Mouse (Mus musculus) cerebral cortex, adult 2 months (tissue): ENCODE results near the gene Krt7.

Experiments
- WGBS: fragments of 180-500 bp; shearing (Covaris S2); methylation state at CpG from one replicate; pipeline ENCODE4 v1.1.7; 2018; 5-methylcytosine and 5-hydroxymethylcytosine counted together

Gene Krt7

DNA sequence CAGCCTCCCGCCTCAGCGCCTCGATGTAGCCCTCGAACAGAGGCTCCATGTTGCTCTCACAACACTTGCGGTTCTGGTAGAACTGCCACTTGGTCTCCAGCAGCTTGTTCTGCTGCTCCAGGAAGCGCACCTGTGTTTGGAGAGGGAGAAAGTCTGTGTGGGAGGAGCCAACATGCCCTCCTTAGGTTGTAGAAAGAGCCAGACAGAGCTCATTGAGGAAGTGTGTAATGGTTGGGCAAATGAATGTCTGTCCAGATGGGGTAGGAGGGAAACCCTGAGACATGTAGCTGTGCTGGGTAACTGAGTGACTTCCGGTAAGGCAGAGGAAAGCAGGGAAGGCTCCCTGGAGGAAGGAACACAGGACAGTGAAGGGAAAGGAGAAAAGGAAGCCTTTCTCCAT, 25.8 kb downstream of the Krt7 start:
- WGBS: 92% methylated on average over 7 of the region's 7 CpGs

DNA sequence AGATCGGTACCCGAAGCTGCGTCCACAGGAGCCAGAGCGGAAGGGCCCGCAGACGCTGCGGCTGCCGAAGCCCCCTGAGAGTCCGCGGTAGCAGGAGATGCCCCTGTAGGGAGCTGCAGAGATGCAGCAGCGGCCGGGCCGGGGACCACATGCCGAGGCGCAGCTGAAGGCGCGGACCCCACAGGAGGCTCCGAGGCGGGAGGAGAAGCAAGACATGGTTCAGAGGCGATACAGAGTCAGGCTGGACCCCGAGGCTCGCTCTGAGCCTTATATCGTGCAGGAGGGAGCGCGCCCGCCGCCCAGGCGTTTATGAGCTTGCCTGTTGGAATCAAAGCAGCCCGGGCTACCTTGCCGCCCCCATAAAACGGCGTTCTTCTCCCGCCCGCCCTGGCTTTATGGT, 27.7 kb downstream of the Krt7 start, which contains the start of gene Krt87:
Gene Krt87, minus strand, starts transcription at position 250 of the 400 bp plus-strand sequence.
- WGBS: 6% methylated on average over 34 of the region's 34 CpGs

DNA sequence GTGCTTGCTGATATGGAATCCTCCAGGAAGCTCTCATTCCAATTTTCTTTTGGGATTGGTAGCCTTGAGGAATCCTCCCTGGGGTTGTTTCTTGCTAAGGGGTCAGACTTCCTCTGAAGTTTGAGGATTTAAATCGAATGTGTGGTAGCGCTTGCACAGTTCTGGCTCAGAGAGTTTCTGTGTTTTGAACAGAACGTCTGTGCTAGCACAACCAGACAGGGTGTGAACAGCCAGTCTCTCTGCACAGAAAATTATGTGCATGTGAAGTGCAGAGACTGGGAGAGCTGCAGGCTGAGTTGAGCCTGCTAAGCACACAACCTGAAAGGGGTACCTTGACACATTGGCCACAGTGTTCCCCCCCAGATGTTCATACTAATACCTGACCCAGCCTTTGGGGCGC, 30.0 kb downstream of the Krt7 start:
- WGBS: 59% methylated on average over 4 of the region's 4 CpGs

DNA sequence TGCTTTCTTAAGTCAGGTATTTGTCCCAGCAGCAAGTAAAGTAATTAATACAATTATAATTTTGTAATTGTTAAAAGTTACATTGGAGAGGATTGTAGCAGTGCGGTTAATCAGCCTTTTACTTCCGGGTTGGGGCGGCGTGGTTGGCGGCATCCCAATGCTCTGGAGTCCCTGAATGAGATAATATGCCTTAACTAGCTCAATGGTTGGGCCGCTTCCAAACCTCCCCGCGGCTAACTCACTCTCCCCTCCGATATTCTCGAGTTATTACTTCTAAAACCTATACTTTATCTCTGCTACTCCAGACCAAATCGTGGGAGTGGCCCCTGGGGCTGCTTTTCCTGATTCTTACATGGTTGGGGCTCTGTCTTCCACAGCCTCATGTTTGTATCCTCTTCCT, 35.7 kb downstream of the Krt7 start:
- WGBS: 47% methylated on average over 11 of the region's 11 CpGs

DNA sequence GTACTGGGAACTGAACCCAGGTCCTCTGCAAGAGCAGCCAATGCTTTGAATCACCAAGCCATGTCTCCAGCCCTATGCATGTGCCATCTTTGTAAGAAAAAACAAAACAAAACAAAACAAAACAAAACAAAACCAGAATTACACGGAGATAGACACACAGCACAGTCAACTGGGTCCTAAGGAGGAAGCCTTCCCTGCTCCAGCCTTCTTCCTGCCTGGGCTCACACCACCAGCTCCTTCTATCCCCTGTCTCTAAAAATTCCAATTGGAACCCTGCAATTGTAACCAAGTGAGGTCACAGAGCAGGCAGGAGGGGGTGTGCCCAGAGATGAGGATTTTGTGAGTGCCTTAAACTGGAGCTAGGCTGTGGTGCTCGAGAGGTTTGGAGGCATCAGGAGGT, 36.6 kb downstream of the Krt7 start, which contains the start of gene Krt88:
Gene Krt88, plus strand, starts transcription at position 301 of the 400 bp plus-strand sequence.
- 78% methylated on average over 2 of the region's 2 CpGs for WGBS

DNA sequence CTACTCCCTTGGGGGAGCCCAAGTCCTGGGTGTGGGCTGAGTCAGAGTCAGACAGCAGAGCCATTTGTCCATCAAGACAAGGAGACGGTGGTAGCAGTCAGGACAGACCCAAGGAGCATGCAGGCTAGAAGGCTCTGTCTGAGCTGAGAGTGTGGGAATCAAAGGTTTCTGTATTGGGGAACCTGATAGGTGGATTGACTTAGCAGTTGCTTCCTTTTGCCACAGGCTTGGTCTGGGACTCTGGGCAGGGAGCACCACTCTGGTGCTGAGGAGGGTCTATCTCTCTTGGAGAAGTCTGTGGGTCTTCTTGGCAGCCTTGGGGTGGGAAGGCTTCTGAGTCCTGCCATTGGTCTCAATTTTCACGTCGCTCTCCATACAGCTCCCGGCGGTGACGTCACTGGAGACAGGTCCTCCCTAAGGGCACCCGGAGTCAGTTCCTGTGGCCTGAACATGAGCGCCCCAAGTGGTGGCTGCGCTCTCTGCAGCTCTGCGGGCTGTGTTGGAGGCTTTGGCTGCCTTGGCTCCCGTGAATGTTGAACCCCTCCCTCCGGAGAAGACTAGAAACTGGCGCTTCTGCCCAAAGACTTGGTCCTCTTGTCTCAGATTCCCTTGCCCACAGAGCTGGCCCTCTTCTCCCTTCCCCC, 42.4 kb downstream of the Krt7 start:
- WGBS: 7% methylated on average over 13 of the region's 13 CpGs

DNA sequence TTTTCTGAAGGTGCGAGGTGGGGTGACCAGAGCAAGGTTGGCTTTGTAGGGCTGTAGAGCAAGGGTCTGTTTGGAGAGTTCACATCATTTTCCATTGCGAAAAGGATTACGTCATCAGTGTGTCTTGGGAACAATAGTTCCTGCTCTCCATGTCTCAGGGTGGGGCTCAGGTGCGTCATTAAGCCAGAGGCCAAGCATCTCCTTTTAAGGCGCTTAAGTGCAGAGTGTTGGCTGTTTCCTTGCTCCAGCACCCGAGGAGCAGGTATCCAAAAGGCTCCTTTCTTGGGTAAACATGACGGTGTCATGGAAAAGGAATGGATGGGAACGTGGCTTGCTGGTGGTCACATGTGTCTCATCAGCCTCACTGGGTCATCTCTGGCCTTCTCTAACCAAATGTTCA, 43.9 kb downstream of the Krt7 start:
- WGBS: 89% methylated on average over 8 of the region's 8 CpGs

DNA sequence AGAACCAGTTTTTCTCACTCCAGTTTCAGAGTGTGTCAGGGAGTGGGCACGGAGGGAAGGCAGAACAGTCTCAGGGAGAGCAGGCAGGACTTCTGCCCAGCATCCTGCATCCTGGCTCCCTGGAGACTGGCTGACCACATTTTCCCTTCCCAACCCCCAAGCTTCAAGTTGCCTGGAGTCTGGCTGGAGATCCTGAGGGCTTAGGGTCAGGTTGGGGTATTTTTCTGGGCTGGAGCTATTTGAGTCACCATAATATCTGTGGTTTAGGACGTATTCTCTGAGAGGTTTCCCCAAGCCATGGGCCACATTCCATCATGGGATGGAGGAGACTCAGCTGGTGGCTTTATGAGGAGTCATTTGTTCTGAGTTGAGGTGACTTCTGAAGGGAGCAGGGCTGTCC, 44.4 kb downstream of the Krt7 start:
- 87% methylated on average over 2 of the region's 2 CpGs for WGBS

DNA sequence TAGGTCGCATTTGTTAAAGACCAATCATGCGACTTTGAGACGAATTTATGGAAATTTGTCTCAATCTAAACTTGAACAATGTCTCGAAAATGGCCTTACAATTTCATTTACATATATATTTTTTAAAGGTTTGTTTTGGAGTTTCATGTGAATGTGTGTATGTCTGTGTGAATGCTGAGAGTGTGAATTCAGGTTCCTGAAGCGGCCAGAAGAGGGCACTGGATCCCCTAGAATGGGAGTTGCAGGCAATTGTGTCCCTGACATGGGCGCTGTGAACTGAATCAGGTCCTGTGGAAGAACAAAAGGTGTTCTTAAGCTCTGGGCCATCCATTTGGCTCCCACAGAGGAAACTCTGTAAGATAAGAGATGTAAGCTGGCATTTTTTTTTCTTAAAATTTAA, 45.0 kb downstream of the Krt7 start:
- WGBS: 93% methylated on average over 6 of the region's 6 CpGs

DNA sequence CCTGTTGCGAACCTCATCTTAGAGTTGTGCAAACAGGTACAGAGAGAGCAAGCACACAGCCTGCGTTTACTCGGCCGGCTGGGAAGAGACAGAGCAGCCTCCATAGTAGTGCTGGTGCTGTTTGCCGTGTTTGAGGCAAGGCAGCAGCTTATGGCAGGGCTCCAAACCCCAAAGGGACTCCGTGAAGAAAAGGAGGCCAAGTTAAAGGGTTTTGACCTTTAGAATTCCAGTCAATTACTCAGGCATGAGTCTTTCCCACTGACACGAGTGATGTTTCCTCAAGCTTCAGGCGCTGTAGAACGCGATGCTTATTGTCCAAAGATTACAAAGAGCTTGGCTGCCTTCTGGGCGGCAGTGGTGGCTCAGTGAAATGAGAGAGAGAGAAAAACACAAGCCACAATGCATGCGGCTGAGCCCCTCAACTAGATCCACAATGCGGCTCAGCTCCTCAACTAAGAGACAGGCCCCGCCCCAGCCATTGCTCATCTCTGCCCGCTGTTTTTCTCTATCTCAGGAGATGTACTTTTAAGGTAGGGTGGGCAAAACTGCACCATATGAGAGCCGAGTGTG, 47.6 kb downstream of the Krt7 start:
- 60% methylated on average over 16 of the region's 16 CpGs for WGBS

DNA sequence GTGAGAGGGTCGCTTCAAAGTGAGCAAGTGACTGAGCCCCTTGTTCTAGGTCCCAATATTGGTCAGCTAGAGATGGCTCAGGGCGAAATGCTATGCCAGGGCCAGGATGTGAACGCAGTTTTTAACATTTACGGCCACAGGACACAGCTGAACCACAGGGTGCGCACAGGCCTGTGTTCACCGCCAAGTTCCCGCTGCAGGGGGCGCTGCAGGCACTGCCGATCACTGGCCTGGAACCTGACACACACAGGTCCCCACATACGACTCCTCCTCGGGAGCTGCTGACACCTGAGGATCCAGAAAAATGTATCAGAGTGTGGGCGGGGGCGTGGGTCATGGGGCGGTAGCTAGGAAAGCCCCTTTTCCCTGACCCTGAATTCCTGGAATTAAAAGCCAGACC, 48.4 kb downstream of the Krt7 start:
- 85% methylated on average over 14 of the region's 14 CpGs for WGBS

DNA sequence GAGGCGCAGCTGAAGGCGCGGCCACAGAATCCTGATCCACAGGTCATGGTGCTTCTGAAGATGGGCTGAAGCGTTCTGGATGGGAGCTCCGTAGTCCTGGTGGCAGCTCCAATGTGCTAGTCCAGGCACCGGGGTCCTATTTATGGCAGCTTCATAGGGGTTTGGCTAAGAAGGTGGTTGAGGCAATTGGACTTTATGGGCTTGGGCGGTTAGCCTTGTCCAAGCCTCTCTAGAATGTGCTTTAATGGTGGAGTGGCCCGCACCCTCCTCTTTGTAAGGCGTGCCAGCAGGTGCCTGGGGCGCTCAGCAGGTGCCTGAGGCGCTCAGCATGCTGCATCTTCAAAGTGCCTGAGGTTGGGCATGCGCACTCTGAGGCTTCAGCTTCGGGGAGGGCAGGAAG, 52.8 kb downstream of the Krt7 start, which contains the start of gene Krt81:
Gene Krt81, minus strand, starts transcription at position 101 of the 400 bp plus-strand sequence.
- WGBS: 88% methylated on average over 13 of the region's 13 CpGs

DNA sequence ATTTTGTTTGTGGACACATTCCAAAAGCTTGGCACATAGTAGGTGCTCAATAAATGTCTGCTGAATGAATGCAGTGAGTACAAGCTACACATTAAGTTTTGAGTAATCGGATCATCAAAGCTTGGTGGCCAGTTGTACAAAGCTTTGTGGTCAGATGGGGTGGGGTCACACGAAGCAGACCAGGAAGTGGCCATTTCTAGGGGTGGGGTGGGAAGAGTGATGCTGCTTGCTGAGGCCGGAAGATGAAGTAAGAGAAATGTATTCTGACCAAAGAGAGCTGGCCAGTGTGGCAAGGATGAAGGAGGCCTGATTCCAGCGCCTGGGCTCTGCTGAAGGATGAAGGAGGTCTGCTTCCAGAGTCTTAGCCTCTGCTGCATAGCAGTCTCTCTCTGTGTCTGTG, 58.2 kb downstream of the Krt7 start:
- 88% methylated on average over 4 of the region's 4 CpGs for WGBS

DNA sequence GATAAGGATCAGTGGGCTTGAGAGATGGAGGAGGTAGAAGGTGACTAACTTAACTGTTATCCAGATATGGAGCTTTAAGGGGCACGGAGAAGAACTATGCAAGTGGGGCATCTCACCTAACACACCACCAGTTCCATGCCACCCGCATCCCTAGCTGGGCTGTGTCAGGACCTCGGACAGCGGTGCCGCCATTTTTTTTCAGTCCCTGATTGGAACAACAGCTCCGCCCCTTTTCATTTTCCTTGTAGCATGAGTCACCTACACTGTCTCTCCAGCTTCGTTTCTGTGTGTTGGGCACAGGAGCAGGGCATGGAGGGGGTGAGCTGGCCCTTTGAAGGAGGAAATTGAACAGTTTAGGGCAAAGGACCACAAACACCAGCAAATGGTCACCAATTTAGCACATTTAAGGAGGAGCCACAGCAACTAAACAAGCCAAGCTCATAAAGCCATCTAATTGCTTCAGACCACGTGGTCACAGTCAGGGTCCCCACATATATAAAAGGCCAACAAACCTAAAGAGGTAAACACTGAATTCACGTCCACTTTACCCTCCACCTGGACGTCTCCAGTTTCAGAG, 62.2 kb downstream of the Krt7 start, which contains the start of gene Krt86:
Gene Krt86, plus strand, starts transcription at position 527 of the 577 bp plus-strand sequence.
- WGBS: 59% methylated on average over 10 of the region's 10 CpGs

DNA sequence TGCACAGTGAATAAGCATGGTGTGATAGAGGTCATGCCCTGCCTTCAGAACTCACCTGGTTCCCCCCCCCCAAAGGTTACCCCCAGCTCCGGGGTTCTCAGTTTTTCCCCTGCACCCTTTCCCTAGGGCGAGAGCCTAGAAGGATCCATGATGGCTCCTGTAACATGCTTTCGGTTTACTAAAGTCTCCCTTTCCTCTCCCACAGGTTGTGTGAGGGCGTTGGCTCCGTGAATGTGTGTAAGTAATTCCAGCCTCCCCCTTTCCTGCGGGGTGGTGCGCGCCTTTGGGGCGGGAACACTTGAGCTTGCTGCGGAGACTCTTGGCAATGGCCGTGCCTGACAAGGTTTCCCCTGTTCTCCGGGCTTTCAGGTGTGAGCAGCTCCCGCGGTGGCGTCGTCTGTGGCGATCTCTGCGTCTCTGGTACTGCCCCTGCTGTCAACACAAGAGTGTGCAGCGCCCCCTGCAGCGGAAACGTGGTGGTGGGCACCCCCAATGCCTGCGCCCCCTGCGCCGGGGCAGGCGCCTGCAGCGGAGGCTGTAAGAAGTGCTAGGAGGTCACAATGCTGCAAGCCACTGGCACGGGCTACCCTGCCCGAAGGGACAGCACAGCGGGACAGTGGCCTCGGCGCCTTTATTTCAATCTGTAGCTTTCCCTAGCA, 68.3 kb downstream of the Krt7 start:
- 8% methylated on average over 31 of the region's 31 CpGs for WGBS

DNA sequence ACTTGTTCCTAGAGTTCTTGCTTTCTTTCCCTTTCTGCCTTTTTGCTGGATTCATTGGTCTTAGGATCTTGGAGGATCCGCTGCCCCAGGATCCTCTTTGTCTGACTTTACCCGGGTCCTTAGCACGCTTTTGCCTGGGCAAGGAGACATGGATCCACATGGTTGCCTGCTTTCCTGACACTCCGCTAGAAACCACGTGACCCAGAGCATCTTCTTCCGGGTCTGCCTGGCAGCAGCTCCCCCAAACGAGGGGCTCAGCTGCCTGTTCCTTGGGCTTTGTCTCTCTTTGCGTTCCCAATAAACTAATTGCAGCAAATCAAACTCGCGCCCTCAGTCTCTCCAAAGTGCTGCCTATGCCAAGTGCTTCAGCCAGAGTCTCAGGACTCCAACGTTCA, 68.8 kb downstream of the Krt7 start:
- 40% methylated on average over 11 of the region's 11 CpGs for WGBS
